Mouse (Mus musculus) kidney, adult 2 months (tissue): Measurements from ENCODE around the gene Tmem116.

Source experiments
- CTCF ChIP-seq: fragments of 200-500 bp; conservative IDR thresholded peaks from 2 replicates; pipeline ENCODE4 v1.5.1; 2011; ENCODE audit warnings: low read depth, mild to moderate bottlenecking, control low read depth, low read length, moderate library complexity, mixed read lengths; ENCODE audit not compliant: insufficient read depth, insufficient read length
- POLR2A ChIP-seq: fragments of 200-500 bp; IDR thresholded peaks from one replicate; pipeline ENCODE4 v1.6.1; 2011; ENCODE audit warnings: low read depth, low read length, control low read depth

DNA sequence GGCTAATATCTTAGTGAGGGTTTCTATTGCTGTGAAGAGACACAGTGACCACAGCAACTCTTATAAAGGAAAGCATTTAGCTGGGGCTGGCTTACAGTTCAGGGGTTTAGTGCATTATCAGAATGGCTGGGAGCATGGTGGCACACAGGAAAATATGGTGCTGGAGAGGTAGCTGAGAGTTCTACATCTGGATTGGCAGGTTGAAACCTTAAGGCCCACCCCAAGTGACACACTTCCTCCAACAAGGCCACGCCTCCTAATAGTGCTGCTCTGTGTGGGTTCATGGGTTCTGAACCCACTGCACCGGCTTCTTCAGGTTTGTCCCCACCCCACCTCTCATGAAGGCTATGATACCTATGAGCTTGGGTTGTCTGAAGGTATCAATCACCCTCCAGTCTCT lies 20.7 kb downstream of the Tmem116 start:
- no peak for TF ChIP-seq POLR2A
- TF ChIP-seq CTCF = no peak
